Mouse (Mus musculus) heart, embryonic 10.5 days (tissue): ENCODE measurements around the gene BC067074. TPM values are rescaled to one million over a fixed set of nuclear protein-coding genes. Genes with fewer than 3 reads are reported as not detected.

ENCODE experiments used
- DNase-seq: peaks from one replicate; pipeline ENCODE4 v3.0.0-alpha.2; 2017; ENCODE audit warnings: low spot score
- H3K27ac ChIP-seq: fragments of 300-500 bp; sonication (generic); 2 replicates; pipeline ENCODE4 v1.5.1; 2016; ENCODE audit warnings: mild to moderate bottlenecking
- H3K27me3 ChIP-seq: fragments of 300-500 bp; sonication (generic); 2 replicates; pipeline ENCODE4 v1.6.1; 2016; ENCODE audit warnings: mild to moderate bottlenecking; ENCODE audit not compliant: poor library complexity, insufficient read depth, severe bottlenecking
- H3K36me3 ChIP-seq: fragments of 300-500 bp; sonication (generic); 2 replicates; pipeline ENCODE4 v1.6.1; 2016; ENCODE audit warnings: mild to moderate bottlenecking, moderate library complexity
- H3K4me1 ChIP-seq: fragments of 300-500 bp; sonication (generic); 2 replicates; pipeline ENCODE4 v1.6.1; 2016; ENCODE audit warnings: mild to moderate bottlenecking
- H3K4me3 ChIP-seq: fragments of 300-500 bp; sonication (generic); 2 replicates; pipeline ENCODE4 v1.5.1; 2016; ENCODE audit warnings: mild to moderate bottlenecking, moderate library complexity
- H3K9me3 ChIP-seq: fragments of 300-500 bp; sonication (generic); 2 replicates; pipeline ENCODE4 v1.6.1; 2016; ENCODE audit warnings: mild to moderate bottlenecking, moderate library complexity
- WGBS: fragments of 180-500 bp; shearing (Covaris S2); methylation state at CpG from one replicate; pipeline ENCODE4 v1.1.7; 2016; 5-methylcytosine and 5-hydroxymethylcytosine counted together
- polyA plus RNA-seq: library from polyadenylated mRNA; unstranded; fragments of >200 nt; fragmentation: Nextera tagmentation; extraction: Ambion mirVana; gene quantifications from 2 replicates; pipeline ENCODE4 v1.2.1, GENCODE M21; 2016

Gene BC067074
- polyA plus RNA-seq, 1 experiment from 2014 or later: 3.4 TPM

GRCm38 (mm10) chr13:113333374-113333773, 40.4 kb downstream of the BC067074 start:
- H3K4me1 ChIP-seq: peaks cover 5% of the 10 kb centered on the region; the same call in 1 of the 2 replicates
- 0 out of 2 replicates have a peak, but pooled peaks cover 5% of the 10 kb centered on the region for H3K36me3 ChIP-seq
- H3K4me3 ChIP-seq: no peak overlapping the region
- 80% methylated on average over 6 of the region's 6 CpGs for WGBS
- no peaks in the 10 kb centered on the region; the same call in 1 of the 2 replicates for H3K9me3 ChIP-seq
- DNase-seq: no peak
- no peaks in the 10 kb centered on the region for H3K27me3 ChIP-seq
- no peak overlapping the region for H3K27ac ChIP-seq

GRCm38 (mm10) chr13:113333931-113334330, 41.0 kb downstream of the BC067074 start:
- H3K27ac ChIP-seq: no peak overlapping the region
- WGBS: 79% methylated on average over 5 of the region's 5 CpGs
- no peaks in the 10 kb centered on the region for H3K27me3 ChIP-seq
- H3K36me3 ChIP-seq: 0 out of 2 replicates have a peak, but pooled peaks cover 5% of the 10 kb centered on the region
- H3K4me3 ChIP-seq: no peak overlapping the region
- no peak for DNase-seq
- no peaks in the 10 kb centered on the region; the same call in 1 of the 2 replicates for H3K9me3 ChIP-seq
- H3K4me1 ChIP-seq: peaks cover 5% of the 10 kb centered on the region; the same call in 1 of the 2 replicates

GRCm38 (mm10) chr13:113334773-113335172, 41.8 kb downstream of the BC067074 start:
- DNase-seq: no peak
- no peak overlapping the region for H3K27ac ChIP-seq
- no peaks in the 10 kb centered on the region for H3K27me3 ChIP-seq
- H3K9me3 ChIP-seq: no peaks in the 10 kb centered on the region; the same call in 1 of the 2 replicates
- 72% methylated on average over 4 of the region's 4 CpGs for WGBS
- H3K4me1 ChIP-seq: peaks cover 5% of the 10 kb centered on the region; the same call in 1 of the 2 replicates
- no peak overlapping the region for H3K4me3 ChIP-seq
- 0 out of 2 replicates have a peak, but pooled peaks cover 2% of the 10 kb centered on the region for H3K36me3 ChIP-seq

GRCm38 (mm10) chr13:113337223-113337858, 44.4 kb downstream of the BC067074 start:
- 60% methylated on average over 6 of the region's 6 CpGs for WGBS
- no peaks in the 10 kb centered on the region for H3K27me3 ChIP-seq
- H3K36me3 ChIP-seq: no peaks in the 10 kb centered on the region
- no peak for DNase-seq
- H3K27ac ChIP-seq: no peak overlapping the region
- no peaks in the 10 kb centered on the region for H3K9me3 ChIP-seq
- H3K4me1 ChIP-seq: peaks cover 6% of the 10 kb centered on the region; the same call in 1 of the 2 replicates
- H3K4me3 ChIP-seq: no peak overlapping the region

- H3K4me3 ChIP-seq: no peak overlapping the region
- DNase-seq: no peak
- H3K9me3 ChIP-seq: no peaks in the 10 kb centered on the region
- WGBS: 51% methylated on average over 2 of the region's 2 CpGs
- no peaks in the 10 kb centered on the region for H3K27me3 ChIP-seq
- no peak overlapping the region for H3K27ac ChIP-seq
- no peaks in the 10 kb centered on the region for H3K36me3 ChIP-seq
- peaks cover 10% of the 10 kb centered on the region; the same call in 1 of the 2 replicates for H3K4me1 ChIP-seq
Measured at GRCm38 (mm10) chr13:113340644-113341043, 47.7 kb downstream of the BC067074 start.

DNA sequence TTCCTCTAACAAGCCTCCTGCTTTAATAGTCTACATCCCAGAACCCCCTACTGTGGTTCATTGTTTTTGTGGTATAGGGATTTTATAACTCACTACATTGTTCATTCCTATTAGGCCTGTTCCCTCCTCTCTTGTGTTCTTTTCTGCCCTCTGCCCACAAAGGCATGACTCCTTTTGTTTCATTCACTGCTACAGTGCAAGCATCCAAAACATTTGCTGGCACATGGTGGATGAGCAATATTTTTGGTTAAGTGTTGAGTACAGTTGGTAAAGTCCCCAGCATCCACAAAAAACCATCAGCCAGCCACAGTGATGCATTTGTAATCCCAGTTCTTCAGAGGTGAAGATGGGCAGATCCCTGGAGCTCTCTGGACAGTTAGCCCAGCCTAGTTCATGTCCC, 48.2 kb downstream of the BC067074 start:
- Histone ChIP-seq H3K9me3 (no peaks in the 10 kb centered on the region), H3K4me3 (no peak overlapping the region), H3K36me3 (no peaks in the 10 kb centered on the region), H3K27ac (no peak overlapping the region), H3K27me3 (no peaks in the 10 kb centered on the region), H3K4me1 (peaks cover 10% of the 10 kb centered on the region; the same call in 1 of the 2 replicates)
- no peak for DNase-seq

DNA sequence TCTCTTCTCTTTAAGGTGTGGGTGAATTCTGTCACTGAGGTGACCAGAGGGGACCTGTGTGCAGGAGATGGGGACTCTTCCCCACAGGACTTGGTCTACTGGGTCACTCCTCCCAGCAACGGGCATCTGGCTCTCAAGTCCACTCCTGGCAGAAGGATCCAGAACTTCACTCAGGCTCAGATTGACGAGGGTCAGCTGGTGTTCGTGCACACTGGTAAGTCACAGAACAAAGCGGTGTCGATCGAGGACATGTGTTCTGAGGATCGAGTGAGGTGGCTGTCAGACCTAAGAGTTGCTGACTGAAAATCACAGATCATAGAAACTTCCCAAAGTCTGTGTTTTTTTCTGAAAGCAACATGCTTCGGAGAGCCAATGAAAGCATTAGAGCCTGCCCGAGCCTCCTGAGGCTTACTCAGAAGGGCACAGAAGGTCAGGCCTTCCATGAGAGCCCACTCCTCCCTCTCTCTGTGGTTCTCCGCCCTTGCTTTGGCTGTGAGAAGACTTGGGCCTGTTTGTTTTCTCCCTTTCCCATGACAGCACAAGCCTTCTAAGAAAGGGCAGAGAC, 49.5 kb downstream of the BC067074 start:
- H3K4me1 ChIP-seq: peaks cover 10% of the 10 kb centered on the region; the same call in 1 of the 2 replicates
- no peak overlapping the region for H3K4me3 ChIP-seq
- H3K27me3 ChIP-seq: no peaks in the 10 kb centered on the region
- DNase-seq: no peak
- 76% methylated on average over 10 of the region's 10 CpGs for WGBS
- peak overlapping the region; percentile 29; the same call in 1 of the 2 replicates for H3K27ac ChIP-seq
- H3K36me3 ChIP-seq: no peaks in the 10 kb centered on the region
- H3K9me3 ChIP-seq: no peaks in the 10 kb centered on the region

- no peak overlapping the region for H3K4me3 ChIP-seq
- H3K27me3 ChIP-seq: no peaks in the 10 kb centered on the region
- H3K27ac ChIP-seq: no peak overlapping the region
- peaks cover 9% of the 10 kb centered on the region; the same call in 1 of the 2 replicates for H3K4me1 ChIP-seq
- no peak for DNase-seq
- WGBS: 76% methylated on average over 11 of the region's 11 CpGs
- H3K9me3 ChIP-seq: no peaks in the 10 kb centered on the region
- H3K36me3 ChIP-seq: no peaks in the 10 kb centered on the region
Measured at GRCm38 (mm10) chr13:113350743-113351430, 57.9 kb downstream of the BC067074 start.

GRCm38 (mm10) chr13:113353546-113353945, 60.6 kb downstream of the BC067074 start:
- H3K4me3 ChIP-seq: no peak overlapping the region
- H3K9me3 ChIP-seq: no peaks in the 10 kb centered on the region
- H3K36me3 ChIP-seq: no peaks in the 10 kb centered on the region
- no peak overlapping the region for H3K27ac ChIP-seq
- WGBS: 71% methylated on average over 3 of the region's 3 CpGs
- DNase-seq: no peak
- no peaks in the 10 kb centered on the region for H3K27me3 ChIP-seq
- H3K4me1 ChIP-seq: peaks cover 17% of the 10 kb centered on the region; the same call in 1 of the 2 replicates

GRCm38 (mm10) chr13:113353955-113354354, 61.0 kb downstream of the BC067074 start:
- peaks cover 17% of the 10 kb centered on the region; the same call in 1 of the 2 replicates for H3K4me1 ChIP-seq
- H3K36me3 ChIP-seq: no peaks in the 10 kb centered on the region
- no peak overlapping the region for H3K27ac ChIP-seq
- H3K9me3 ChIP-seq: no peaks in the 10 kb centered on the region
- H3K27me3 ChIP-seq: no peaks in the 10 kb centered on the region
- 89% methylated on average over 4 of the region's 4 CpGs for WGBS
- no peak for DNase-seq
- no peak overlapping the region for H3K4me3 ChIP-seq

GRCm38 (mm10) chr13:113355022-113355421, 62.1 kb downstream of the BC067074 start:
- no peak overlapping the region for H3K27ac ChIP-seq
- DNase-seq: no peak
- peaks cover 23% of the 10 kb centered on the region for H3K4me1 ChIP-seq
- no peaks in the 10 kb centered on the region for H3K27me3 ChIP-seq
- H3K4me3 ChIP-seq: no peak overlapping the region
- 38% methylated on average over 4 of the region's 4 CpGs for WGBS
- H3K36me3 ChIP-seq: no peaks in the 10 kb centered on the region
- no peaks in the 10 kb centered on the region for H3K9me3 ChIP-seq

- Histone ChIP-seq H3K36me3 (no peaks in the 10 kb centered on the region), H3K9me3 (no peaks in the 10 kb centered on the region), H3K27ac (no peak overlapping the region), H3K4me1 (peaks cover 28% of the 10 kb centered on the region), H3K27me3 (no peaks in the 10 kb centered on the region), H3K4me3 (no peak overlapping the region)
- WGBS: 85% methylated on average over 13 of the region's 13 CpGs
- DNase-seq: no peak
Measured at GRCm38 (mm10) chr13:113357438-113358144, 64.6 kb downstream of the BC067074 start.
